Mouse (Mus musculus) lung, adult 2 months (tissue): Measurements from ENCODE around the gene Hist1h4h.

Experiments
- CTCF ChIP-seq: fragments of 200-500 bp; IDR thresholded peaks from 2 replicates; pipeline ENCODE4 v1.5.1; 2011; ENCODE audit warnings: mild to moderate bottlenecking, low read length, control low read depth; ENCODE audit not compliant: insufficient read depth
- POLR2A ChIP-seq: fragments of 200-500 bp; IDR thresholded peaks from 2 replicates; pipeline ENCODE4 v1.6.1; 2011; ENCODE audit warnings: low read depth, mild to moderate bottlenecking, control low read depth, low read length, borderline replicate concordance; ENCODE audit errors: extremely low read depth

GRCm38 (mm10) chr13:23516822-23517602 is 13.8 kb upstream of the Hist1h4h start:
- no peak for TF ChIP-seq POLR2A
- TF ChIP-seq CTCF, result no peak
